Mouse (Mus musculus) testis, adult 10 weeks (tissue): ENCODE results near the gene Myo18a. TPM values are rescaled to one million over a fixed set of nuclear protein-coding genes. Genes with fewer than 3 reads are reported as not detected.

ENCODE experiments used
- polyA plus RNA-seq: library from polyadenylated mRNA; stranded (reverse); fragments of 350-450 nt; fragmentation: Illumina TruSeq; extraction: RNeasy Lipid Tissue Mini Kit (QIAGEN cat#74804); gene quantifications from one replicate; pipeline ENCODE4 v1.2.3, GENCODE M21; 2014; ENCODE audit warnings: low read depth, low replicate concordance

Gene Myo18a
- polyA plus RNA-seq, result 1.5 TPM

GRCm38 (mm10) chr11:77762783-77763672 is at the start of gene Myo18a:
Gene Myo18a (plus strand): TSS chr11:77763246.

GRCm38 (mm10) chr11:77725183-77725582 is 37.9 kb upstream of the Myo18a start, which contains the start of gene Cryba1:
Gene Cryba1 (minus strand): TSS chr11:77725283.

DNA sequence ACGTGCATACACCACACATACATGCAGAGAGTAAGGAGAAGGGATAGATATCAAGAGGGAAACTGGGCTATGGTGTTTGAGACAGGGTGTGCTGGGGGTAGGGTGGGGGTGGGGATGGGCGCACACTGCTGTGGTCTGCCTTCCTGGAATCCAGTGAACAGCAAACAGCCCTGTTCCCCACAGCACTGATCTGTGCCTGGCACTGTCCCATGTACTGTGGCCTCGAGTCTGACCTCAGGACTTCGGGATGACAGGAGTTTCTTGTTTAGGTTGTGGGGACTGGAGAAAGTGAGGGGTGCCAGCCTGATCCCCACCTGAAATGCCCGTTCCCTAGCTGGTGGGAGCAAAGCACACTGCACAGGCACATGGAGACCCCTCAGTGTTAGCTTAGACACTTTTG is 24.7 kb downstream of the Myo18a start, which contains the start of gene Gm10277:
Gene Gm10277 (minus strand): TSS at position 41 of the 400 bp plus-strand sequence.

DNA sequence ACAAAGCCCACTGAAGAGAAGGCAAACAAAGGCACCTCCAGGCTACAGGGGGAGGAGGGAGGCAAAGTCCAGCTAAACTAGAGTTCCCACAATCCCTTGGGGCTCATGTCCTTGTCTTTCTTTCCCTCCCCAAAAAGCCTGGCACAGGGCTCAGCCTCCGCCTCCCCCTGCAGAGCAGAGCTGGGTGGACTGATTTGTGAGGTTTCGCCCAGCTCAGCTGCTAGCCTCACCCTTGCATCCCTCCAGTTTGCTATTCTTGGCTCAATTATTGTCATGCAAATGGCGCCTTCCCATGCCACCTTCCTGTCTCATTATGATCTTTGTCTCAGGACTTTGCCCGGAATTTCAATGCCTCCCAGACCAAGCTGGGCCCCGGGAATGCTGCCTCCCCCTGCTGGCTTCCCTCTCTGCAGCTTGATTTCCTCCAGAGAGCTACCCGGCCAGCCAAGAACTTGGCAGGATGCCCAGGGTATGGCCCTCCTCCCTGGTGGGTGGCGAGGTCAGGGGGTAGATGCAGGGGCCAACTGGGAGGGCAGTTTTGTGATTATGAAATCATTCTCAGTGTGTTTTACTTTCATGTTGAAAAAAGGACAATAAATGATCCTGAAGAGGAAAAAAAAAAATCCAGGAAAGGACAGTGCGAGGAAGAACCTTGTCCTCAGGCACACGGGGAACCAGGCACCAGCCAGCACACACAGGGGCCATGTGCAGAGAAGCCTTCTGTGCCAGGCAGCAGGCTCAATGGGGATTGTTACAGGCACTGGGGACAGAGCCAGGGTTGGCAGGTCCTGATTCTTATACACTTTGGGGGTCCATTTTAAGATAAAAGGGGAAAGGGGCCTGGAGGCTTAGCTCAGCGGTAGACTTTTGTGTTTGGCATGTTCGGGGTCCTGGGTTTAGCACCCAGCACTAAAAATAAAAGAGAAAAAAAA is 131.0 kb downstream of the Myo18a start, which contains the start of gene Pipox:
Gene Pipox (minus strand): TSS at position 310 of the 932 bp plus-strand sequence.

Other genes with a start within 250 kb of the Myo18a start
- gene Abhd15, start 248.1 kb upstream of the Myo18a start, polyA plus RNA-seq, result 0.07 TPM
- gene Trp53i13, start 247.3 kb upstream of the Myo18a start, polyA plus RNA-seq, result not detected
- not detected for gene Gm10392, start 244.0 kb upstream of the Myo18a start, polyA plus RNA-seq
- gene Taok1, start 155.4 kb upstream of the Myo18a start, polyA plus RNA-seq, result 43.1 TPM
- 115 TPM for gene Nufip2, start 77.1 kb upstream of the Myo18a start, polyA plus RNA-seq
- gene Cryba1, start 38.0 kb upstream of the Myo18a start, polyA plus RNA-seq, result not detected
- not detected for gene Gm10277, start 24.5 kb downstream of the Myo18a start, polyA plus RNA-seq
- gene Pipox, start 130.8 kb downstream of the Myo18a start, polyA plus RNA-seq, result 0.46 TPM
- gene Sez6, start 167.6 kb downstream of the Myo18a start, polyA plus RNA-seq, result 0.08 TPM
- 10.3 TPM for gene Phf12, start 219.5 kb downstream of the Myo18a start, polyA plus RNA-seq